Mouse (Mus musculus) heart, adult 2 months (tissue): ENCODE measurements around the gene Capsl. TPM values are rescaled to one million over a fixed set of nuclear protein-coding genes. Genes with fewer than 3 reads are reported as not detected.
A peak's percentile ranks its signal among the peaks of the same experiment; 100 is the strongest.

ENCODE experiments used
- DNase-seq, 2 experiments: peaks; one replicate each; pipeline ENCODE4 v3.0.0; 2021
- H3K27ac ChIP-seq: fragments of 200-600 bp; 2 replicates; pipeline ENCODE4 v1.8.1; 2022
- H3K27me3 ChIP-seq: fragments of 200-500 bp; 2 replicates; pipeline ENCODE4 v1.6.1; 2012; ENCODE audit warnings: mild to moderate bottlenecking, low read length, inconsistent platforms, mixed read lengths; ENCODE audit not compliant: control insufficient read depth, insufficient read depth
- H3K36me3 ChIP-seq: fragments of 200-500 bp; 2 replicates; pipeline ENCODE4 v1.6.1; 2012; ENCODE audit warnings: low read length, inconsistent platforms; ENCODE audit not compliant: control insufficient read depth, insufficient read depth
- H3K4me1 ChIP-seq: fragments of 200-500 bp; 2 replicates; pipeline ENCODE4 v1.6.1; 2011; ENCODE audit warnings: low read length; ENCODE audit not compliant: control insufficient read depth, insufficient read depth
- H3K4me3 ChIP-seq: fragments of 200-600 bp; 2 replicates; pipeline ENCODE4 v1.8.1; 2022
- H3K79me2 ChIP-seq: fragments of 200-500 bp; replicated peaks from 2 replicates; pipeline ENCODE4 v1.6.1; 2012; ENCODE audit warnings: mild to moderate bottlenecking, inconsistent platforms, low read length, moderate library complexity, mixed read lengths; ENCODE audit not compliant: control insufficient read depth, insufficient read depth
- H3K9ac ChIP-seq: fragments of 200-500 bp; 2 replicates; pipeline ENCODE4 v1.6.1; 2012; ENCODE audit warnings: low read depth, mild to moderate bottlenecking, control low read depth, inconsistent platforms, low read length, mixed read lengths
- CTCF ChIP-seq: fragments of 200-600 bp; IDR thresholded peaks from 2 replicates; pipeline ENCODE4 v1.8.1; 2022; ENCODE audit warnings: antibody characterized with exemption, mild to moderate bottlenecking, moderate library complexity
- EP300 ChIP-seq: fragments of 200-500 bp; IDR thresholded peaks from 2 replicates; pipeline ENCODE4 v1.6.1; 2011; ENCODE audit warnings: low read depth, low read length, control low read depth; ENCODE audit not compliant: insufficient read depth
- POLR2A ChIP-seq: fragments of 200-500 bp; IDR thresholded peaks from 2 replicates; pipeline ENCODE4 v1.6.1; 2011; ENCODE audit warnings: mild to moderate bottlenecking, low read depth, low read length, control low read depth; ENCODE audit not compliant: insufficient read depth
- WGBS: fragments of 180-500 bp; shearing (Covaris S2); methylation state at CpG from one replicate; pipeline ENCODE4 v1.1.7; 2018; 5-methylcytosine and 5-hydroxymethylcytosine counted together
- intact Hi-C: fragments of 180-260 bp; cut with DNase I; formaldehyde crosslinking; loops from one replicate; pipeline ENCODE4 v1.15.1; 2025
- polyA plus RNA-seq: library from polyadenylated mRNA; depleted of rRNA; stranded (reverse); fragments of >200 nt; gene quantifications from 2 replicates; pipeline ENCODE4 v1.2.3, GENCODE M21; 2012
- total RNA-seq, 2 experiments: library from RNA; stranded (reverse); gene quantifications; 2 replicates each; pipeline ENCODE4 v1.2.3; 2021

Gene Capsl
- total and polyA plus RNA-seq, 3 experiments, result 0.61 TPM; not detected in 2

- DNase-seq, result no peak
- Histone ChIP-seq H3K36me3 (no peaks in the 10 kb centered on the region), H3K4me3 (no peak overlapping the region), H3K27me3 (no peaks in the 10 kb centered on the region), H3K79me2 (no peaks in the 10 kb centered on the region), H3K4me1 (no peaks in the 10 kb centered on the region), H3K9ac (no peak overlapping the region), H3K27ac (no peak overlapping the region)
- no peak for TF ChIP-seq CTCF
- TF ChIP-seq POLR2A, result no peak
- no peak for TF ChIP-seq EP300
- intact Hi-C loops, result no loop called here
- 68% methylated on average over 1 of the region's 1 CpGs for WGBS
Observed at GRCm38 (mm10) chr15:9452842-9453241, 17.0 kb downstream of the Capsl start.

- no peaks in the 10 kb centered on the region for H3K4me1 ChIP-seq
- no peak overlapping the region for H3K4me3 ChIP-seq
- intact Hi-C loops, result loop anchor here (2.0 kb wide), 1 partner anchor 861 kb away; no protein-coding TSS in a partner anchor
- H3K27ac ChIP-seq, result no peak overlapping the region
- no peaks in the 10 kb centered on the region for H3K36me3 ChIP-seq
- WGBS, result 47% methylated on average over 4 of the region's 4 CpGs
- no peak overlapping the region for H3K9ac ChIP-seq
- no peaks in the 10 kb centered on the region for H3K79me2 ChIP-seq
- TF ChIP-seq POLR2A, result no peak
- TF ChIP-seq EP300, result no peak
- TF ChIP-seq CTCF, result no peak
- DNase-seq, result peak; percentile 21 to 28
- H3K27me3 ChIP-seq, result no peaks in the 10 kb centered on the region
Observed at GRCm38 (mm10) chr15:9454198-9454597, 18.4 kb downstream of the Capsl start.

- intact Hi-C loops, result loop anchor here (1.0 to 5.0 kb wide), 3 partner anchors 153 to 987 kb away; no protein-coding TSS in a partner anchor
- Histone ChIP-seq H3K36me3 (no peaks in the 10 kb centered on the region), H3K27me3 (no peaks in the 10 kb centered on the region), H3K79me2 (no peaks in the 10 kb centered on the region), H3K4me1 (no peaks in the 10 kb centered on the region), H3K9ac (no peak overlapping the region), H3K4me3 (no peak overlapping the region), H3K27ac (no peak overlapping the region)
- WGBS, result 48% methylated on average over 4 of the region's 4 CpGs
- peak; percentile 12 to 26 for DNase-seq
- TF ChIP-seq CTCF, result peak; percentile 69
- no peak for TF ChIP-seq EP300
Observed at GRCm38 (mm10) chr15:9455241-9455640, 19.4 kb downstream of the Capsl start.

- H3K4me3 ChIP-seq, result no peak overlapping the region
- no peak for DNase-seq
- intact Hi-C loops, result no loop called here
- no peaks in the 10 kb centered on the region for H3K27me3 ChIP-seq
- H3K4me1 ChIP-seq, result no peaks in the 10 kb centered on the region
- no peak overlapping the region for H3K9ac ChIP-seq
- H3K36me3 ChIP-seq, result no peaks in the 10 kb centered on the region
- WGBS, result 24% methylated on average over 7 of the region's 7 CpGs
- no peaks in the 10 kb centered on the region for H3K79me2 ChIP-seq
- H3K27ac ChIP-seq, result no peak overlapping the region
- TF ChIP-seq CTCF, result no peak
- no peak for TF ChIP-seq POLR2A
Observed at GRCm38 (mm10) chr15:9463521-9464027, 27.7 kb downstream of the Capsl start.

GRCm38 (mm10) chr15:9464039-9464438, 28.2 kb downstream of the Capsl start:
- H3K79me2 ChIP-seq, result no peaks in the 10 kb centered on the region
- DNase-seq, result no peak
- H3K27ac ChIP-seq, result no peak overlapping the region
- no peak overlapping the region for H3K9ac ChIP-seq
- H3K4me1 ChIP-seq, result no peaks in the 10 kb centered on the region
- H3K4me3 ChIP-seq, result no peak overlapping the region
- no peak for TF ChIP-seq CTCF
- TF ChIP-seq EP300, result no peak
- TF ChIP-seq POLR2A, result no peak
- intact Hi-C loops, result no loop called here
- no peaks in the 10 kb centered on the region for H3K36me3 ChIP-seq
- 12% methylated on average over 1 of the region's 1 CpGs for WGBS
- no peaks in the 10 kb centered on the region for H3K27me3 ChIP-seq

- Histone ChIP-seq H3K4me1 (no peaks in the 10 kb centered on the region), H3K36me3 (no peaks in the 10 kb centered on the region), H3K27me3 (no peaks in the 10 kb centered on the region), H3K4me3 (no peak overlapping the region), H3K9ac (no peak overlapping the region), H3K79me2 (no peaks in the 10 kb centered on the region), H3K27ac (no peak overlapping the region)
- no peak for TF ChIP-seq EP300
- TF ChIP-seq POLR2A, result no peak
- TF ChIP-seq CTCF, result no peak
- intact Hi-C loops, result no loop called here
- 89% methylated on average over 4 of the region's 4 CpGs for WGBS
- DNase-seq, result no peak
Observed at GRCm38 (mm10) chr15:9471053-9471685, 35.3 kb downstream of the Capsl start.
